Mouse (Mus musculus) midbrain, embryonic 15.5 days (tissue): ENCODE results near the gene Gabra5. TPM values are rescaled to one million over a fixed set of nuclear protein-coding genes. Genes with fewer than 3 reads are reported as not detected.

ENCODE experiments used
- ATAC-seq: fragments of 200-750 bp; cut with Nextera tagmentation; replicated peaks from 2 replicates; pipeline ENCODE4 v1.8.0; 2017; ENCODE audit warnings: moderate TSS enrichment
- H3K27ac ChIP-seq: fragments of 300-500 bp; sonication (generic); 2 replicates; pipeline ENCODE4 v1.5.1; 2015; ENCODE audit warnings: mild to moderate bottlenecking, inconsistent platforms
- H3K27me3 ChIP-seq: fragments of 300-500 bp; sonication (generic); replicated peaks from 2 replicates; pipeline ENCODE4 v1.6.1; 2015; ENCODE audit warnings: inconsistent platforms
- H3K36me3 ChIP-seq: fragments of 300-500 bp; sonication (generic); replicated peaks from 2 replicates; pipeline ENCODE4 v1.6.1; 2015; ENCODE audit warnings: inconsistent platforms
- H3K4me1 ChIP-seq: fragments of 300-500 bp; sonication (generic); 2 replicates; pipeline ENCODE4 v1.6.1; 2015; ENCODE audit warnings: inconsistent platforms
- H3K4me2 ChIP-seq: fragments of 300-500 bp; sonication (generic); 2 replicates; pipeline ENCODE4 v1.6.1; 2015; ENCODE audit warnings: inconsistent platforms, mild to moderate bottlenecking, moderate library complexity
- H3K4me3 ChIP-seq: fragments of 300-500 bp; sonication (generic); 2 replicates; pipeline ENCODE4 v1.5.1; 2015; ENCODE audit warnings: mild to moderate bottlenecking, inconsistent platforms
- H3K9ac ChIP-seq: fragments of 300-500 bp; sonication (generic); 2 replicates; pipeline ENCODE4 v1.6.1; 2015; ENCODE audit warnings: mild to moderate bottlenecking, inconsistent platforms
- H3K9me3 ChIP-seq: fragments of 300-500 bp; sonication (generic); 2 replicates; pipeline ENCODE4 v1.6.1; 2016; ENCODE audit warnings: inconsistent platforms
- WGBS: fragments of 180-500 bp; shearing (Covaris S2); methylation state at CpG from one replicate; pipeline ENCODE4 v1.1.7; 2015; ENCODE audit warnings: mixed read lengths; 5-methylcytosine and 5-hydroxymethylcytosine counted together
- polyA plus RNA-seq: library from polyadenylated mRNA; unstranded; fragments of >200 nt; fragmentation: Nextera tagmentation; extraction: Ambion mirVana; gene quantifications from 2 replicates; pipeline ENCODE4 v1.2.1, GENCODE M21; 2015

The Gabra5 gene
- polyA plus RNA-seq, 1 experiment from 2014 or later = 37.8 TPM

DNA sequence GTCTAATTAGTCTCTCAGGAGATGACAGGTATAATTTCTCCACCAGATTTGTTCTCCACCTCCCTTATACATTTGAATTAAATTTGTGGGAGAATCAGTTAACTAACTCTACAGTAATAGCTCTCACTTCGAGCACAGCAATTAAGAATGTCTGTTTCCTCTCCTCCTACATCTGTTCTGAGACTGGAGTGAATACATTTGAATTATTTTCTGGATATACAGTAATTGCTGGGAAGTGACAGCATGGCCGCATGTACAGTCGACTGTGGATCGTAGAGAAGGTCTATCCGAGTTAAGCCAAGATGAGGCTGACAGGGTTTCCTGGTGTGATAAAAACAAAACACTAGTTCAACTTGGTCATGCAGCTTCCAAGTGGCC is 143.9 kb downstream of the Gabra5 start:
- Histone ChIP-seq H3K36me3 (no peaks in the 10 kb centered on the region), H3K9ac (no peak overlapping the region)
- 81% methylated on average over 5 of the region's 5 CpGs for WGBS

DNA sequence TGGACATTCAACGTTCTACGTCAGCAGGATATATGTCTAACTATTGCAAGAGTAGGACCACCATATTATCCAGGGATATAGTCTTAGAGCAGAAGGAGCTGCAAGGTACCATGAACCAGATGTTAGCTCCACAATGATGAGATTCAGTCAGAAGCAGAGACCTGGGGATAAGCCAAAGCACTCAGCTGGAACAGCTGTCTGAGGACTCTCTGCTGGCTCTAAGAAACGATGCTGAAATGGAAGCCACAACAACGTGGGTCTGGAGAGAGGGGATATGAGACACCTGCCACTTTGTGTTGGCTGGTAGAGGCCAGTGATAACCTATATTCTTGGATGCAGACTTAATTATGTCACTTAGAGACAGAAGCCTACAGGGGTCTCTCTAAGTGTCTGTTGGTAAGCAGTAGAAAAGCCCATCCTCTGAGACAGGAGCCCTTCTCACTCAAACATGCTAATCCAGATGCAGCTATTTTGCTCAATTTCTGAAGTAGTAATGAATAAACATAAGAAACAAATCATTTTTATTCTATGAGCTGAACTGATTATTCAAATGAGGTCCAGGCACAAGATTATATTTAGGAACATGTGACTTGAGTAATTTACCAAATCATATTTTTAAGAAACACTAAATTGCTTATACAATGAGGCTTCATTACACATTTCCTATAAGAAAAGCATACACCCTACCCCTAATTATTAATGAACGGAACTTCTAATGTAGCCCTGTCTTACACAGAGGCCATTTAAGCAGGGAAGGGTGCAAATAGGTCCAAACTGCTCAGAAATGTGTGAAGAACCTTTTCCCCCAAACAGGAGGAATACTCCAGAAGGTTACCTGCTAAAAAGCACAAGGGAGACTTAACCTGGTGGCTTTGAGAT is 144.5 kb downstream of the Gabra5 start:
- WGBS = 74% methylated on average over 5 of the region's 5 CpGs
- no peak; the same call in 1 of the 2 replicates for ATAC-seq

More for the DNA sequence above, 143.9 kb downstream of the Gabra5 start:
- H3K4me1 ChIP-seq = no peaks in the 10 kb centered on the region
- H3K27ac ChIP-seq = no peak overlapping the region
- no peaks in the 10 kb centered on the region for H3K27me3 ChIP-seq
- no peak overlapping the region for H3K4me2 ChIP-seq
- H3K9me3 ChIP-seq = no peaks in the 10 kb centered on the region
- no peak overlapping the region for H3K4me3 ChIP-seq
- ATAC-seq = no peak

DNA sequence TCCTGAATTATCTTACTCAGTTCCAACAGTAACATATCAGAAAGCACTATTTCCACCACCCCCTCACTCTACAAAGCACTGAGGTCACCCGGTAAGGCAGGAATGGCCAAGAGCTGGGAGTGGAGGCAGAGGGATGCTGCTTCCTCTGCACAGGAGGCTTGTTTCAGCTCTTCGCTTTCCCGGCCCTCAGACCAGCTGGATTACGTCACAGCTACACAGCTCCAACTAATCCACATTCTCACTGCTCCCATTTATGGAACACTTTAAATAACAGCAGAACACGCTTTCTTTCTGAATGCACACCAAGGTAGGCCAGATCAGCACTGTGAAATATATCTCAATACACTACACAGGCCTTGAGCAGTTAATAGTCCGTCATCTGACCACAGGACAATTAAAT is 146.0 kb downstream of the Gabra5 start:
- no peak overlapping the region for H3K4me3 ChIP-seq
- H3K27me3 ChIP-seq = no peaks in the 10 kb centered on the region
- H3K9me3 ChIP-seq = no peaks in the 10 kb centered on the region
- ATAC-seq = no peak
- H3K4me2 ChIP-seq = no peak overlapping the region
- H3K4me1 ChIP-seq = no peaks in the 10 kb centered on the region
- no peak overlapping the region for H3K9ac ChIP-seq
- H3K36me3 ChIP-seq = no peaks in the 10 kb centered on the region
- H3K27ac ChIP-seq = no peak overlapping the region
- WGBS = 90% methylated on average over 6 of the region's 6 CpGs

More for the DNA sequence above, 144.5 kb downstream of the Gabra5 start:
- H3K4me3 ChIP-seq = no peak overlapping the region
- no peak overlapping the region for H3K4me2 ChIP-seq
- H3K9me3 ChIP-seq = no peaks in the 10 kb centered on the region
- no peaks in the 10 kb centered on the region for H3K4me1 ChIP-seq
- no peaks in the 10 kb centered on the region for H3K27me3 ChIP-seq
- no peak overlapping the region for H3K27ac ChIP-seq
- H3K36me3 ChIP-seq = no peaks in the 10 kb centered on the region
- H3K9ac ChIP-seq = no peak overlapping the region

DNA sequence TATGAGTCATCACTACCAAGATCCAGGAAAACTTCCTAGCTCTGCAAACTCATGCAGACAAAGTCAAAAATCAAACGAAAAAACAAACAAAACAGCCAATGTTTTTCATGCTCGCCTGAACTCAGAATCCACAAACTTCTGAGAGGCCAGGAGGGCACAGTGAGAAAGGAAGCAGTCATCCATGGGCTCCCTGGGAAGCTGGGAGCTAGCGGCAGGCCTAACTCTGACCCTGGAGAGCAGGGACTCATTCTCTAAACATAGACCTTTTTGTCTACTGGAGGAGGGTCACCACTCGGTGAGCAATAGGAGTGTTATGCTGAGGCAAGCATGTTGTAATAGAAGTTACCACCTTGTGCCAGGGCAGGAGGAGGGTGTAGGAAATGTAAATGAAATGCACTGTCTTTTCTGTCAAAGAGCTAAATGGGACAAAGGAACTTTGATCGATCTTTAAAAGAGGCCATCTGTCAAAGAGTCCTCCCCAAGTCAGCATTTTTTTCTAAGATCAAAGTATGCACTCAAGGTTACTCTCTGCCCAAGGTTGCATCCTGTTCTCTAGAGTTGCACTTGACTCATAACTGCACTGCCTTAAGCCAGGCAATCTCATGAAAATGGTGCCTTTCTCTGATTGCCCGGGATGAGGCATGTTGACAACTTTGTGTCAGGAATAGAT is 151.9 kb downstream of the Gabra5 start:
- Histone ChIP-seq H3K36me3 (no peaks in the 10 kb centered on the region), H3K4me2 (no peak overlapping the region), H3K4me1 (no peaks in the 10 kb centered on the region), H3K4me3 (no peak overlapping the region), H3K9ac (no peak overlapping the region), H3K9me3 (no peaks in the 10 kb centered on the region), H3K27me3 (no peaks in the 10 kb centered on the region), H3K27ac (no peak overlapping the region)
- WGBS = 34% methylated on average over 6 of the region's 6 CpGs
- no peak for ATAC-seq

Other genes with a start within 250 kb of the Gabra5 start
- 7.0 and 8.6 TPM in 2 replicates for gene Gabrg3, start 122.9 kb downstream of the Gabra5 start, polyA plus RNA-seq
- gene Gabrb3, start 90.4 kb downstream of the Gabra5 start, polyA plus RNA-seq = 49.3 and 57.8 TPM in 2 replicates